Mouse (Mus musculus) urinary bladder, adult 2 months (tissue): ENCODE data around the gene Nupl1. TPM values are rescaled to one million over a fixed set of nuclear protein-coding genes. Genes with fewer than 3 reads are reported as not detected.

Source experiments
- DNase-seq: peaks from one replicate; pipeline ENCODE4 v3.0.0; 2022; ENCODE audit warnings: low spot score
- polyA plus RNA-seq: library from polyadenylated mRNA; depleted of rRNA; stranded (reverse); fragments of >200 nt; gene quantifications from 2 replicates; pipeline ENCODE4 v1.2.3, GENCODE M21; 2012; rRNA removed

Gene Nupl1
- polyA plus RNA-seq, 1 experiment: not detected

GRCm38 (mm10) chr14:60152373-60152772, 98.9 kb downstream of the Nupl1 start:
- DNase-seq: no peak

- DNase-seq: no peak
Observed at GRCm38 (mm10) chr14:60148893-60149292, 102.3 kb downstream of the Nupl1 start.

DNA sequence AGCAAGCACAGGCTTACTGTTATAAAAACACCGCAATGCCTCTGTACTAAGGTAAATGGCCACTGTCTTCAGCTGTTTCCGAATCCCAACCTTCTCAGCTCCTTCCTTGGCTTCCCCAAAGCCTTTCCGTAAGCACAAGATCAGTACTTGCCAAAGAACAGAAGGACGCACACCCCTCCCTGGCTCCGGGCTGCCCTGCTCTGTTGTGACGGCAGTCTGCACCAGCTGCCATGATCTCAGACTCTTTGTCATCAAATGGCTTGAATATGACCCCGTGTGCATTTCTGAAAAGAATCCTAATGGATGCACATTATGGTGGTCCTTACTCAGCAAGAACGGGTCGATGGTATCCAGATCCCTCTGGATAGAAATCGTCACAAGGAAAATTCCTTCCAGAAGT, 108.0 kb downstream of the Nupl1 start:
- DNase-seq: no peak

DNA sequence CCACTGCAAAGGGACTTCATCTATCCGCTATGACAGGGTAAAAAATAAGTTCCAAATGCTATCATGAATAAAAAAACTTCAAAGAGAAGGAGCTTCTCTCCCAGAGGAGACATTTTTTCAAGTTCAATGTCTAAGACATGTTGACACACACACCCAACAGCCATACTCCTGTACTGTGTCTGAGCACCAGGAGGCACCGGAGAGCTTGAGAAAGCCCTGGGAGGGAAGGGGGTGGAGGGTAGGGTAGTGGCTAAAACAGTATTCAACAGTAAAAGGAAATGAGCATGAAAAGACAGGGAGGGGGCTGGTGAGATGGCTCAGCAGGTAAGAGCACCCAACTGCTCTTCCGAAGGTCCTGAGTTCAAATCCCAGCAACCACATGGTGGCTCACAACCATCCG, 112.9 kb downstream of the Nupl1 start:
- DNase-seq: no peak

DNA sequence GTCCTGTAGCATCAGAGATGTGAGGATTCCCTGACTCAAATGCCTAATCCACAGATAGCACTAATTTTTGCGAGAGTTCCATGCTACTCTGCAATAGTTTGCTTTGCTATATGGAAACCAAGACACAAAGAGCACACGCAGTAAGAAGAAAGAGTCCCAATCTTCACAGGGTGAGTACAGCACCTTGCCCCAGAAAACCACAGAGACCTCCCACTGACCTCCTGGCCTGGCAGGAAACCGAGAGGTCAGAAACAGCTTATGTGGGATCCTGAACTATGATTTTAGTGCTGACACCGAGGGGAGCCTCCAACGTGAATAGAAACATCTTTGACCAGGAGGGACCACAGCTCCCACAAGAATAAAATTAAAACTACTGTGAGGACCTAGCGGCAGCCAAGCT, 113.4 kb downstream of the Nupl1 start:
- DNase-seq: no peak

GRCm38 (mm10) chr14:60135801-60136200, 115.4 kb downstream of the Nupl1 start:
- no peak for DNase-seq

- no peak for DNase-seq
Observed at GRCm38 (mm10) chr14:60134720-60135119, 116.5 kb downstream of the Nupl1 start.

Other genes starting within 250 kb of the Nupl1 start
- 1.4 and 2.6 TPM in 2 replicates for gene Atp8a2, start 54.3 kb downstream of the Nupl1 start, polyA plus RNA-seq
- 23.6 and 26.1 TPM in 2 replicates for gene Gm49336, start 76 bp upstream of the Nupl1 start, polyA plus RNA-seq
- gene Mtmr6, start 13.8 kb upstream of the Nupl1 start, polyA plus RNA-seq: 48.9 and 53.3 TPM in 2 replicates
- gene Amer2, start 121.8 kb upstream of the Nupl1 start, polyA plus RNA-seq: 0.15 and 0.18 TPM in 2 replicates